Mouse (Mus musculus) embryonic stem cell, embryonic (primary cell): ENCODE data around the gene Zhx3.

Source experiments
- CTCF ChIA-PET, 4 experiments: fragments of 300-600 bp in 2 of 4; fragments of 350-600 bp in 2 of 4; sonication (Branson Sonifier 250); formaldehyde crosslinking; loops; one replicate each; lab custom pipeline; 2022; ENCODE audit warnings: inconsistent platforms in 2 of 4; lab: Charles Lee
- POLR2A ChIA-PET, 4 experiments: fragments of 300-600 bp in 2 of 4; fragments of 350-600 bp in 2 of 4; sonication (Branson Sonifier 250); formaldehyde crosslinking; loops; one replicate each; lab custom pipeline; 2022; ENCODE audit warnings: antibody characterized with exemption in 4 of 4, inconsistent platforms in 1 of 4; lab: Charles Lee

The Zhx3 gene

GRCm38 (mm10) chr2:160864112-160864511 is 8.7 kb downstream of the Zhx3 start:
- ChIA-PET CTCF (no interaction called here), POLR2A (no interaction called here)

GRCm38 (mm10) chr2:160860363-160860762 is 12.4 kb downstream of the Zhx3 start:
- ChIA-PET POLR2A (no interaction called here), CTCF (interaction anchor here in 2 of 4 experiments (0.6 to 1.0 kb wide), 3 partner anchors 258 to 1186 kb away, joined by 3 to 4 read pairs (median 3); no protein-coding TSS in a partner anchor)

- ChIA-PET POLR2A (no interaction called here), CTCF (interaction anchor here (0.6 to 0.8 kb wide), 7 partner anchors 10 to 328 kb away, joined by 3 to 11 read pairs (median 3); no protein-coding TSS in a partner anchor)
Observed at GRCm38 (mm10) chr2:160856359-160857102, 16.3 kb downstream of the Zhx3 start.

GRCm38 (mm10) chr2:160854687-160855086 is 18.1 kb downstream of the Zhx3 start:
- ChIA-PET POLR2A (interaction anchor here in 1 of 4 experiments (0.6 to 0.9 kb wide), 2 partner anchors 33 to 864 kb away, joined by 3 to 4 read pairs; no protein-coding TSS in a partner anchor), CTCF (interaction anchor here in 1 of 4 experiments (1.1 kb wide), 1 partner anchor 137 kb away, joined by 3 read pairs; no protein-coding TSS in a partner anchor)

GRCm38 (mm10) chr2:160850360-160850759 is 22.4 kb downstream of the Zhx3 start:
- CTCF ChIA-PET, result no interaction called here
- POLR2A ChIA-PET, result no interaction called here

DNA sequence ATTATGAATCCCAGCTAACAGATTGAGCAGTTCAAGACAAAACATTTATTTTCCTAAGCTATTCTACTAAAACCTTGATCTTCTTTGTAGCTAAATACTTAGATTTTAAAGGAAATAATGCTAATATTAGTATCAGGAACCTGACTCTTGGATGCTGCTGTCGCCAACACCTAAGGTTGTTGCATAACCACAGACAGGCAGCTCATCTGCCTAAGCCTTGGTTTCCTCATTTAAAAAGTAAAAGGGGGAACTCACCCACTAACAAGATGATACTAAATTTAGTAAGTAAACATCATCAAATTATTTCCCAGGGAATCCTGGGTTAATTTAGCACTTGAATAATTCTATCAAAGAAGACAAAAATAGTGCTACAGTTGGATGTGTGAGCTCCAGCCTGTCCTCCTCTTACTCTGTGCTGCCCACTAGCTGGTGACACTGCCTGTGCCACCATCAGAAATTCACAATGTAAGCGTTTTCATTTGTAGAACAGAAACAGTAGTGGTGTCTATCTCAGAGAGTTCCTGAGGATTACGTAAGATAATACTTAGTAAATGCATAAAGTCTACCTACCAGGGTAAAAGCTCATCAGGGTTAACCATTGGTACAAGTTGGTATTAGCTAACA is 23.1 kb downstream of the Zhx3 start:
- CTCF ChIA-PET, result no interaction called here
- POLR2A ChIA-PET, result interaction anchor here in 1 of 4 experiments (0.7 kb wide), 1 partner anchor 136 kb away, joined by 4 read pairs; no protein-coding TSS in a partner anchor

- ChIA-PET POLR2A (no interaction called here), CTCF (no interaction called here)
Observed at GRCm38 (mm10) chr2:160848186-160848585, 24.6 kb downstream of the Zhx3 start.

- POLR2A ChIA-PET, result no interaction called here
- CTCF ChIA-PET, result no interaction called here
Observed at GRCm38 (mm10) chr2:160847664-160848063, 25.1 kb downstream of the Zhx3 start.

- ChIA-PET POLR2A (interaction anchor here in 1 of 4 experiments (0.5 kb wide), 1 partner anchor 44 kb away, joined by 3 read pairs; no protein-coding TSS in a partner anchor), CTCF (no interaction called here)
Observed at GRCm38 (mm10) chr2:160840838-160841237, 32.0 kb downstream of the Zhx3 start.

GRCm38 (mm10) chr2:160810802-160811201 is 62.0 kb downstream of the Zhx3 start:
- CTCF ChIA-PET, result interaction anchor here in 1 of 4 experiments (1.0 kb wide), 1 partner anchor 209 kb away, joined by 4 read pairs; no protein-coding TSS in a partner anchor
- POLR2A ChIA-PET, result no interaction called here

DNA sequence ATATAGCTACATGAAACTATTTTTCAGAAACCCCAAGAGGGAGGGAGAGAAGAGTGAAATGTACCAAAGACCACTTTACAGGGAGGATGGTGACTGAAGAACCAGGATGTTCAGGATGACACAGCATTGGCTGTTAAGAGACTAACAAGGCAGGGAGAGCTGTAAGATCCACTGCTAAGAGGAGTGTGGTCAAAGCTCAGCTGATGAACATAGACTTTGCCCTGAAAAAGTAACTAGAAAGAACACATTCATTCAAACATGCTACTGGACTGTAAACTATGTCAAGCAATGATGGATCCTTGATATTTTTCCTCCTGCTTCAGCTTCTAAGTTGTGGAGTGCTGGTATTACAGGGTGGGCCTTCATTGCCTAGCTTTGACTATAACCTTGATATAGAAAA is 62.4 kb downstream of the Zhx3 start:
- CTCF ChIA-PET, result no interaction called here
- POLR2A ChIA-PET, result no interaction called here

- ChIA-PET CTCF (interaction anchor here in 1 of 4 experiments (0.6 kb wide), 1 partner anchor 692 kb away, joined by 3 read pairs; no protein-coding TSS in a partner anchor), POLR2A (interaction anchor here in 1 of 4 experiments (1.2 kb wide), 1 partner anchor 9 kb away, joined by 4 read pairs; no protein-coding TSS in a partner anchor)
Observed at GRCm38 (mm10) chr2:160806091-160806521, 66.7 kb downstream of the Zhx3 start.

- CTCF ChIA-PET, result interaction anchor here in 2 of 4 experiments (0.6 kb wide), 2 partner anchors 35 to 203 kb away, joined by 3 to 5 read pairs; no protein-coding TSS in a partner anchor
Observed at GRCm38 (mm10) chr2:160804794-160805527, 67.8 kb downstream of the Zhx3 start.

DNA sequence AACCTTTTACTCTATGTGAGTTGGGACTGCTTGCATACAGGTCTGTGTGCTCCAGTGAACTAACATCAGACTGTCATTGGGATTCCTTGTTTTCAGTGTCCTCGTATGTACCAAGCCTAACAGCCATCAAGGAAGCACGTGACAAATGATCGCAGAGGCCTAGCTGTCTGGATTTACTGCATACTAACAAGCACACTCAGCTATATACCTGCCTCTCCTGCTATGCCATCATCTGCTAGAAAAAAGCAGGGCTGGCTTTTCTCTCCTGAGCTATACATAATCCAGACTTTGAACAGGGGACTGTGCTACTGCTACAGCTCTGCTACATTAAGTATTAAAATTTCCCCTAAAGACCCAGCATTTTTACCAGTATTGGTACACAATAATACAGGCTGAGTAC is 70.5 kb downstream of the Zhx3 start:
- CTCF ChIA-PET, result interaction anchor here in 1 of 4 experiments (0.6 kb wide), 1 partner anchor 61 kb away, joined by 3 read pairs; no protein-coding TSS in a partner anchor
- POLR2A ChIA-PET, result no interaction called here

More at GRCm38 (mm10) chr2:160804794-160805527, 67.8 kb downstream of the Zhx3 start:
- POLR2A ChIA-PET, result interaction anchor here in 2 of 4 experiments (0.6 to 0.8 kb wide), 2 partner anchors 20 to 40 kb away, joined by 3 to 5 read pairs; no protein-coding TSS in a partner anchor

DNA sequence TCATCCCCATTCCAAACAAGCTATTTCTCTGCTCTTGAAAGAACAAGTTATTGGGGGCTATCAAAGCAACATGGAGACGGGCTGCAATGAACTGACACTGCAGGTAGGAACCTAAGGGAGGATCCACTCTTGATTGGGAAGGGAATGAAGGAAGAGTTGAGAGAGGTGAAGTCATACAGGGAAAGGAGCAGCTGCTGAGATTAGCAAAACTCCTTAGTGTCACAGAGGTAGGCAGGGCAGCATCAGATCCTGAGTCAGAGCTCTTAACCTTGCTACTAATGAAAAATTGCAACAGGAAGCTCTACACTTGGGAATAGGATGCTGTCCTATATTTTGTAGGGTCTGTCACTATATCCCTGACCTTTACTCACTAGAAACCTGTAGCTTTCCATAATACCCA is 71.8 kb downstream of the Zhx3 start:
- CTCF ChIA-PET, result interaction anchor here in 1 of 4 experiments (0.6 kb wide), 1 partner anchor 95 kb away, joined by 4 read pairs; no protein-coding TSS in a partner anchor

DNA sequence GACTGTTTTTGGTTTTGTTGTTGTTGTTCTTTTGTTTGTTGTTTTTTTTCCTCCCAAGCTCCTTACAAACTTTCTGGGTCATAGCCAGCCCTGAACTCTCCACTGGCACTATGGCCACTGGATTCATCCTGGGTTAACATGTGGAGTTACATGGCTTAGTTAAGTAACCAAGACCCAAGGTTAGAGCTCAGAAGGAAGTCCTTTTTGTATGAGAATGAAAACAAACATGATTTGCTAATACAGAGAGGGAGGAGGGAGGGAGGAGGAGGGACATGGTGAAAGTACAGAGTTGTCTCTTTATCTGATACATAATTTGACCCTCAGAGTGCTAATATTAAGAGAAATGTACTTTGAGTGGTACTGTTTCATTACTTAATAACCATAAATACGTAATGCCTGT is 74.6 kb downstream of the Zhx3 start:
- POLR2A ChIA-PET, result no interaction called here
- CTCF ChIA-PET, result interaction anchor here in 3 of 4 experiments (0.6 to 1.4 kb wide), 6 partner anchors 37 to 518 kb away, joined by 3 to 4 read pairs (median 3); no protein-coding TSS in a partner anchor

More for the DNA sequence above, 71.8 kb downstream of the Zhx3 start:
- POLR2A ChIA-PET, result no interaction called here

GRCm38 (mm10) chr2:160796973-160797372 is 75.8 kb downstream of the Zhx3 start:
- ChIA-PET POLR2A (interaction anchor here in 1 of 4 experiments (1.1 kb wide), 1 partner anchor 9 kb away, joined by 4 read pairs; no protein-coding TSS in a partner anchor), CTCF (interaction anchor here in 2 of 4 experiments (1.1 to 1.4 kb wide), 2 partner anchors 36 to 195 kb away, joined by 3 to 4 read pairs; no protein-coding TSS in a partner anchor)

GRCm38 (mm10) chr2:160793117-160793516 is 79.7 kb downstream of the Zhx3 start:
- ChIA-PET CTCF (interaction anchor here in 2 of 4 experiments (1.0 kb wide), 2 partner anchors 191 kb away, joined by 4 to 7 read pairs; no protein-coding TSS in a partner anchor), POLR2A (no interaction called here)
